Mouse (Mus musculus) liver, embryonic 12.5 days (tissue): ENCODE results near the gene Txlng. TPM values are rescaled to one million over a fixed set of nuclear protein-coding genes. Genes with fewer than 3 reads are reported as not detected.
"Not testable (repeated sequence)": the region's sequence is repeated elsewhere in the genome, so short reads cannot be mapped to it uniquely, and the experiment has no call there.

Experiments
- ATAC-seq: fragments of 200-750 bp; cut with Nextera tagmentation; 2 replicates; pipeline ENCODE4 v1.8.0; 2017; ENCODE audit warnings: moderate number of reproducible peaks, mild to moderate bottlenecking, moderate library complexity
- H3K27ac ChIP-seq: fragments of 300-500 bp; sonication (generic); 2 replicates; pipeline ENCODE4 v1.5.1; 2016; ENCODE audit warnings: mild to moderate bottlenecking
- H3K27me3 ChIP-seq: fragments of 300-500 bp; sonication (generic); replicated peaks from 2 replicates; pipeline ENCODE4 v1.6.1; 2016; ENCODE audit warnings: mild to moderate bottlenecking, moderate library complexity
- H3K36me3 ChIP-seq: fragments of 300-500 bp; sonication (generic); 2 replicates; pipeline ENCODE4 v1.6.1; 2016; ENCODE audit warnings: mild to moderate bottlenecking, moderate library complexity
- H3K4me1 ChIP-seq: fragments of 300-500 bp; sonication (generic); 2 replicates; pipeline ENCODE4 v1.6.1; 2016
- H3K4me2 ChIP-seq: fragments of 300-500 bp; sonication (generic); 2 replicates; pipeline ENCODE4 v1.6.1; 2016; ENCODE audit warnings: mild to moderate bottlenecking, moderate library complexity
- H3K4me3 ChIP-seq: fragments of 300-500 bp; sonication (generic); 2 replicates; pipeline ENCODE4 v1.5.1; 2016; ENCODE audit warnings: mild to moderate bottlenecking, moderate library complexity
- H3K9ac ChIP-seq: fragments of 300-500 bp; sonication (generic); 2 replicates; pipeline ENCODE4 v1.6.1; 2016; ENCODE audit warnings: mild to moderate bottlenecking, moderate library complexity
- H3K9me3 ChIP-seq: fragments of 300-500 bp; sonication (generic); replicated peaks from 2 replicates; pipeline ENCODE4 v1.6.1; 2016; ENCODE audit warnings: mild to moderate bottlenecking, moderate library complexity
- WGBS: fragments of 180-500 bp; shearing (Covaris S2); methylation state at CpG from one replicate; pipeline ENCODE4 v1.1.7; 2016; ENCODE audit not compliant: insufficient replicate concordance; 5-methylcytosine and 5-hydroxymethylcytosine counted together
- polyA plus RNA-seq: library from polyadenylated mRNA; unstranded; fragments of >200 nt; fragmentation: Nextera tagmentation; extraction: Ambion mirVana; gene quantifications from 2 replicates; pipeline ENCODE4 v1.2.1, GENCODE M21; 2016

Txlng gene
- 11.1 and 13.0 TPM in 2 replicates for polyA plus RNA-seq

DNA sequence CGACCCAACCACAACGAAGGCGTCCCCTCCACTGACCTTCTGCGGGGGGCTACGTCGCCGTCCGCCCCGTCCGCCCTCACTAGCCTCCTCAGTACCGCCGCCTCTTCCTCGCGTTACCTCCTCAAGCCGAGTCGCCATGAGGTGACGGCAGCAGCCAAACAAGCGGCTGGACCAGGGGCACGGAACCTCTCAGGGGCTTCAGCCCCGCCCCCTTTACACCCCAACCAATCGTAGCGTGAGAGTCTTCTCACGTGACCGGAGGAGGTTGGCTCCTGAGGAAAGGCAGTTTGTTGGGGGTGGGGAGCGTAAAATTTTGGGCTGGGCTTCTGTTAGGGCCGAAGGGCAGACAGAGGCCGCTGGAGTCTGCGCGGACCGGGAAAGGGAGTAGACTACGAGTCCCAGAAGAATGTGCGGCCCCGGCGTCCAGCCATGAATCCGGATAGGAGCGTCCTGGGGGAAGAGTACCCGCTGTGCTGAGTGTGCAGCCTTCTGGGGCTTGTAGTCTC, at the start of gene Txlng:
TSS of gene Txlng (minus strand) at position 252 of the 506 bp plus-strand sequence.
- H3K9ac ChIP-seq, result peak within 1 kb of the TSS; percentile 77
- peak within 1 kb of the TSS; percentile 75 for H3K27ac ChIP-seq
- H3K9me3 ChIP-seq, result no peaks in the 10 kb centered on the region
- H3K4me3 ChIP-seq, result peak within 1 kb of the TSS; percentile 71
- peaks cover 7% of the 10 kb centered on the region; the same call in 1 of the 2 replicates for H3K27me3 ChIP-seq
- peaks cover 6% of the 10 kb centered on the region; the same call in 1 of the 2 replicates for H3K36me3 ChIP-seq
- peak; percentile 100 for ATAC-seq
- H3K4me2 ChIP-seq, result peak within 1 kb of the TSS; percentile 92
- WGBS, result 5% methylated on average over 37 of the region's 37 CpGs
- H3K4me1 ChIP-seq, result peaks cover 10% of the 10 kb centered on the region

DNA sequence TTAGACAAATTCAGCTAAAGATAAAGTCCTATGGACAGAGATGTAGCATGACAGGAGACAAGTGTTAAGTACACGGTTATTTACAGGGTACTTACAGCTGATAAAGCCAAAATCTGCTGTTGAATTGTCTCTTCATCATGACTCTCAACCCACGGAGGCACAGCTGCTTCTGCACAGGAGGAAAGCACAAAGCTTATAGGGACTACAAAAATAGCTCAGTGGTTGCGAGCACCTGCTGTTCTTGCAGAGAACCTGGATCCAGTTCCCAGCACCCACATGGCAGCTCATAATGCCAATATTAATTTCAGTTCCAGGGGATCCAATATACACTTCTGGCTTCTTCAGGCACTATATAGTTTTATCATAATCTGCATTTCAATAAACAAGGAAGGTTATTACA, 49.0 kb upstream of the Txlng start:
- H3K4me2 ChIP-seq, result no peak overlapping the region
- H3K27ac ChIP-seq, result no peak overlapping the region
- no peaks in the 10 kb centered on the region for H3K4me1 ChIP-seq
- ATAC-seq, result no peak
- 60% methylated on average over 3 of the region's 3 CpGs for WGBS
- H3K4me3 ChIP-seq, result no peak overlapping the region
- no peaks in the 10 kb centered on the region for H3K9me3 ChIP-seq
- H3K9ac ChIP-seq, result no peak overlapping the region
- no peaks in the 10 kb centered on the region for H3K27me3 ChIP-seq
- peaks cover 25% of the 10 kb centered on the region for H3K36me3 ChIP-seq

DNA sequence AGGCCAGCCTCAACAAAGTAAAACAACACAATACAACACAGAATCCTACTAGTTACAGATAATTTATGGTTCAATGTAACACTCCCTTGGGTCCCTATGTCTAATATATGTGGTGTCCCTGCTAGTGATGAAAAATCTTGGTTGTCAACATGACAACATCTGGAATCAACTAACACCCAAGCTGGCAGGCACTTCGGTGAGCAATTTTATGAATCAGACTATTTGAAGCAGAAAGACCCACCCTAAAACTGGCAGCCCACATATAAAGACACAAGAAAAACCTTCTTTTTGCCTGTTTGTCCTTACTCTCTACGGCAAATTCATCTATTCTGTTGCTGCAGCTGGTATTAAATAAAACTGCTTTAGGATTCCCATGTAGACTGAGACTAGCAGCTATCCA, 44.5 kb upstream of the Txlng start:
- Histone ChIP-seq H3K4me1 (no peaks in the 10 kb centered on the region), H3K36me3 (peaks cover 20% of the 10 kb centered on the region), H3K9me3 (no peaks in the 10 kb centered on the region), H3K4me3 (no peak overlapping the region), H3K9ac (no peak overlapping the region), H3K27me3 (no peaks in the 10 kb centered on the region), H3K4me2 (no peak overlapping the region), H3K27ac (no peak overlapping the region)
- no peak for ATAC-seq
- 86% methylated on average over 2 of the region's 2 CpGs for WGBS

DNA sequence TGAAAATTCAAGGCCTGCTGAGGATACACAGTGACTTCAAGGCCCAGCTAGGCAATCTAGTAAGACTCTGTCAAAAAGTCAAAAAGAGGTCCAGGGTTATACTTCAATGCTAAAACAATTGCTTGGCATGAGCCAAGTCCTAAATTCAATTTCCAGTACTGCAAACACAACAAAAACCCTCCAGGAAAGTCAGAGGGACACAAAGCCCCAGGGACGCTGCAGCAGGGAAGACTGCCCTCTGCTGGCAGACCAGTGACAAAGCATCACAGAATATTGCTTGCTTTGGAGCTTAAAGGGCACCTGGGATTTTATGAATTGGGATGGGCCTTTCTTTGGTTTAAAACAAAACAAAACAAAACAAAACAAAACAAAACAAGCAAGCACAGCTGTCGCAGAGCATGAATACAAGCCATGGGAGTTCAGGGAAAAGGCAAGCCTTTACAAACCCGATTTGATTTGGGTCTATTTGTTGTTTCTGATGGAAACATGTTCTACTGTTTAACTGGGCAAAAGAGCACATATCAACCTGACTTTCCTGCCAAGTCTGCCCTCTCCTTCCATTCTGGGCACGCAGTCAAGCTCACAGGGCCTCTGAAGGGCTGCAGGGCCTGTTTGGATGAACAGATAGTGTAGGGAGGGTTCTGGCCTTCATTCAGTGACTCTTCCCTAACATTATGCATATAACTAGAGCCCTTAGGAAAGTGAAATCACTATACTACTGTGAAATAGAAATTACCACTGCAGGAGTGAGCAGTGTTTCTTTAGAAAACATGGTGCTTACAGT, 42.7 kb upstream of the Txlng start:
- H3K36me3 ChIP-seq, result peaks cover 12% of the 10 kb centered on the region
- no peak overlapping the region for H3K4me3 ChIP-seq
- H3K9ac ChIP-seq, result no peak overlapping the region
- ATAC-seq, result no peak
- 44% methylated on average over 4 of the region's 4 CpGs for WGBS
- H3K4me1 ChIP-seq, result no peaks in the 10 kb centered on the region
- H3K27me3 ChIP-seq, result no peaks in the 10 kb centered on the region
- H3K9me3 ChIP-seq, result no peaks in the 10 kb centered on the region
- H3K4me2 ChIP-seq, result no peak overlapping the region
- no peak overlapping the region for H3K27ac ChIP-seq

DNA sequence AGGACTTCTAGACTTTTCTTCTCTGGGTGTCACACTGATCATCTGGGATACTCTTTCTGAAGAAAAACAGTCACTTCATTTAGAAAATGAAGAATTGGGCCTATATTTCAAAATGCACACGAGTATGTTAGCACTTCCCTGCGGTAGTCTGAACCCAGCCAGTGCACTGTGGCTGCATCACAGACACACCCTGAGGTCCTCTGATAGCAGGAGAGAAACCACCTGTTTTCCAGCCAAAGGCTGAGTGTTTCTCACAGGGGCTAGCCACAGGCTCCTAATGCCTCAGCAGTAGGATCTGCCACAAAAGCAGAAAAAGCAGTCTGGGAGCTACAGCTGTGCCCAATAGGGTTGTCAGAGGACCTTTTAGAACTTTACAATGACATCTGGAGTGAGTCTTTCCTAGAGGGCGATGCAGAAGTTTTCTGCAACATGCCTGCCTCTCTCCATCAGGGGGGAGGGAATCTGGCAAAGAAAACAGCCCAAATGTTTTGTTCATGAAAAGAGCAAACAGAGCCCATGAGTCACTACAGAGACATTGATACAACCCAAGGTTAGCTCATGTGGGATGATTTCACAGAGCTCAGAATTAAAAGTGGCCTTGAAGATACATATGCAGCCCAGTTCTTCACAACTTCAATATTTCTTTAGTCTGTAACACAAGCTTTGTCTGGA, 39.2 kb upstream of the Txlng start:
- H3K27me3 ChIP-seq, result no peaks in the 10 kb centered on the region
- no peak overlapping the region for H3K4me3 ChIP-seq
- no peaks in the 10 kb centered on the region for H3K9me3 ChIP-seq
- 68% methylated on average over 3 of the region's 3 CpGs for WGBS
- H3K9ac ChIP-seq, result no peak overlapping the region
- no peak for ATAC-seq
- no peak overlapping the region for H3K27ac ChIP-seq
- H3K4me1 ChIP-seq, result no peaks in the 10 kb centered on the region
- H3K4me2 ChIP-seq, result no peak overlapping the region
- peaks cover 8% of the 10 kb centered on the region for H3K36me3 ChIP-seq

DNA sequence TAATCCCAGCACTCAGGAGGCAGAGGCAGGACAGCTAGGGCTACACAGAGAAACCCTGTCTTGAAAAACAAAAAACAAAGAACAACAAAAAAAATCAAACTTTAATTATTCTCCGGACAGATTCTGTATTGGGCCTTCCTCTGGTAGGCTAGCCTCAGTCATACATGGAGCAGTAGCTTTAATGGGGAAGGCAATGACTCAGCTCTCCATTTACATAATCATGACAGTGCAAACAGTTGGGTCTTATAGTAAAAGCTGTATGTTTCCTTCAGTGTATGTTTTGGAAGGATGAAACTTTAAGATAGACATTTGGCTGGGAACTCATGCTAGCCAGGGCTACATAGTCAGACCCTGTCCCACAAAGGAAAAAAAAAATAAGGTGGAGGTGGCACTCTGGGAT, 19.4 kb upstream of the Txlng start:
- no peaks in the 10 kb centered on the region for H3K4me1 ChIP-seq
- H3K4me3 ChIP-seq, result no peak overlapping the region
- WGBS, result 56% methylated on average over 1 of the region's 1 CpGs
- no peak for ATAC-seq
- H3K27me3 ChIP-seq, result no peaks in the 10 kb centered on the region
- H3K36me3 ChIP-seq, result no peaks in the 10 kb centered on the region
- no peak overlapping the region for H3K9ac ChIP-seq
- H3K9me3 ChIP-seq, result no peaks in the 10 kb centered on the region
- H3K4me2 ChIP-seq, result no peak overlapping the region
- no peak overlapping the region for H3K27ac ChIP-seq

DNA sequence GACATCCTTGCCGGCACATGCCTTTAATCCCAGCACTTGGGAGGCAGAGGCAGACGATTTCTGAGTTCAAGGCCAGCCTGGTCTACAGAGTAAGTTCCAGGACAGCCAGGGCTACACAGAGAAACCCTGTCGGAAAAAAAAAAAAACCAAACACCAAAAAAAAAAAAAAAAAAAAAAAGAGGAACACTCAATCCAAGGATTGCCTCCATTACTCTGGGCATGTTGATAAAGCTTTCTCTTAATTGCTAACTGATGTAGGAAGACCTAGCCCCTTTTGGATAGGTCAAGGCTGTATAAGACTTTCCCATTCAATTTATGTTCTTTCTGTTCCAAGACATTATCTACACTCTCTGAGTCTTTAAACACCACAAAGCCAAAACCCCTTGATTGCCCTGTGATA, 16.3 kb upstream of the Txlng start:
- Histone ChIP-seq H3K4me2 (no peak overlapping the region), H3K4me1 (no peaks in the 10 kb centered on the region), H3K4me3 (no peak overlapping the region), H3K27me3 (no peaks in the 10 kb centered on the region), H3K9ac (no peak overlapping the region), H3K27ac (no peak overlapping the region), H3K36me3 (no peaks in the 10 kb centered on the region), H3K9me3 (no peaks in the 10 kb centered on the region)
- WGBS, result 73% methylated on average over 3 of the region's 3 CpGs
- ATAC-seq, result no peak

DNA sequence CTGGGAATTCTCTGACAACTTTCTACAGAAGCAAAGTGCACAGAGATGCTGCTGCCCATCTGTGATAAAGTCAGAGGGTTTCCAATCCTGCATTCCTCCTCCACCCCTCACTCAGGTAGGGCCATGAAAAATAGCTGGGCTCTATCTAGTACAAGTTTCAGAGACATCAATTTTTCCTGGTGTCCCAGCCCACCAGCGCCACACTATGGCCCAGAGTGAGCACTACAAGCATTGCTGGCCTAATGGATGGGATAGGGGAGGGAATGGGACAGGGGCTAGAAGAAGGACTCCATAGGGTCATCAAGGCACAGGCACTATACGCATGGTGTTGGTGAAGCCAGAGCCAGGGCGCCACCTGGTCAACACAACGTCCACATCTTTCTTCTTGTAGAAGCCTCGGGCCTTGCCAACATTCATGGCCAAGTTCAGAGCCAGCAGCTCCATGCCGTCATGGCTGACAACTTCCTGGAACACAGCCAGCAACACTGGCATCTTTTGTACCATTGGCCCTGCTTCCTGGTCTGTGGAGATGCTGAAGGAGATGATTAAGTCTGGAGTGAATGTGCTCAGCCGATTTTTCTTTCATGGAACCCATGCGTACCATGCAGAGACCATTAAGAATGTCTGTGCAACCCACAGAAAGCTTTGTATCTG, 15.3 kb upstream of the Txlng start:
- 59% methylated on average over 8 of the region's 8 CpGs for WGBS
- Histone ChIP-seq H3K9ac (no peak overlapping the region), H3K36me3 (no peaks in the 10 kb centered on the region), H3K4me3 (no peak overlapping the region), H3K27me3 (no peaks in the 10 kb centered on the region), H3K27ac (no peak overlapping the region), H3K9me3 (no peaks in the 10 kb centered on the region), H3K4me2 (no peak overlapping the region), H3K4me1 (no peaks in the 10 kb centered on the region)
- ATAC-seq, result no peak

DNA sequence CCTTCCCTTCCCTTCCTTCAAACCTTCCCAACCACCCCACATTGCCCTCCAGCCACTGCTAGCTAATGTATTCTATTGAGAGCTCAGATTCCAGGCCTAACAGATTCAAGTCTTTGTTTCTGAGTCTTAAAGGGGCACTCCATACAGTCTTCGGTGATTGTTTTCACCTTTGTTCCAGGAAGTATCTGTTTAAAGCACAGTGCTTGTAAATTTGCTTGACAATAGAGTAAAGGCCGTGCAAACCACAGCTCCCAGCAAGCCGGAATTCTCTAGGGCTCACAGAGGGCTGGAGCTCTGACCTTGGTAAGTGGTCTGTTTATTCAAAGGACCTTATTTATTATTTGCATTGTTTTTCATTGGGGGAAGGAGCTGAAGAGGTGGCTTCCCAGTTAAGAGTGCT, 2.8 kb upstream of the Txlng start:
- H3K9me3 ChIP-seq, result no peaks in the 10 kb centered on the region

DNA sequence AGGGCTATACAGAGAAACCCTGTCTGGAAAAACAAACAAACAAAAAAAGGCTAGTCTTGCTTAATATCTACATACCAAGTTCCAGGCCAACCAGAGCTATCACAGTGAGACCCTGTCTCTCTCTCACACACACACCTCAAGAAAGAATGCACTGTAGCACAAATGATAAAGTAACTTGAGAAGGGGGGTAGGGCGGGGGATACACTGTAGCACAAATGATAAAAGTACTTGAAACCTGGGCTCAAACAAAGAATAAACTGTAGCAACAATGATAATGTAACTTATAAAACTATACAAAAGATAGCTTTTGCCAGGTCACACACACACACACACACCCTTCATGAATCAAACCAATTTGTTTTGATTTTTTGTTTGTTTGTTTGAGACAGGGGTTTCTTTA, 2.3 kb upstream of the Txlng start:
- Histone ChIP-seq H3K27ac (no peak overlapping the region), H3K4me1 (peaks cover 10% of the 10 kb centered on the region), H3K4me2 (no peak overlapping the region), H3K9me3 (no peaks in the 10 kb centered on the region), H3K27me3 (peaks cover 7% of the 10 kb centered on the region; the same call in 1 of the 2 replicates), H3K36me3 (no peaks in the 10 kb centered on the region), H3K9ac (no peak overlapping the region), H3K4me3 (no peak overlapping the region)
- ATAC-seq, result no peak
- WGBS, result 18% methylated on average over 1 of the region's 1 CpGs

More for the DNA sequence above, 2.8 kb upstream of the Txlng start:
- H3K4me3 ChIP-seq, result no peak overlapping the region
- H3K36me3 ChIP-seq, result no peaks in the 10 kb centered on the region
- H3K4me2 ChIP-seq, result no peak overlapping the region
- H3K4me1 ChIP-seq, result peaks cover 10% of the 10 kb centered on the region
- 75% methylated on average over 3 of the region's 3 CpGs for WGBS
- peaks cover 7% of the 10 kb centered on the region; the same call in 1 of the 2 replicates for H3K27me3 ChIP-seq
- H3K9ac ChIP-seq, result no peak overlapping the region
- H3K27ac ChIP-seq, result no peak overlapping the region
- ATAC-seq, result no peak

DNA sequence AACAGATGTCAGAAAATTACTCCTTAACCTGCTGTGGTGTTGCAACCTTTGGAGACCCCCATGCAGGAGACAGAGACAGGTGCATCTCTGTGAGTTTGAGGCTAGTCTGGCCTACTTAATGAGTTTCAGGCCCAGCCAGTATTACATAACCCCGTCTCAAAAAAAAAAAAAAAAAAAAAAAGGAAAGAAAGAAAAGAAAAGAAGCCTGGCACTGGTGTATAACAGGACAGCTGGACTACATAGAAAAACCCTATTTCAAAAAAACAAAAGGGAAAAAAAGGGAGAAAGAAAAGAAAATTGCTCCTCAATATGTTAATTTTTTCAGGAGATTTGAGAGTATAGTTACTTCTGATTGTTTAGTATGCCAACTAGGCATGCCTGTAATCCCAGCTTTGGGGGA, 1.8 kb upstream of the Txlng start:
- peaks cover 7% of the 10 kb centered on the region; the same call in 1 of the 2 replicates for H3K27me3 ChIP-seq
- no peak overlapping the region for H3K9ac ChIP-seq
- 20% methylated on average over 1 of the region's 1 CpGs for WGBS
- peaks cover 10% of the 10 kb centered on the region for H3K4me1 ChIP-seq
- no peak overlapping the region for H3K4me3 ChIP-seq
- H3K9me3 ChIP-seq, result no peaks in the 10 kb centered on the region
- no peak overlapping the region for H3K27ac ChIP-seq
- H3K36me3 ChIP-seq, result 0 out of 2 replicates have a peak, but pooled peaks cover under 1% of the 10 kb centered on the region
- ATAC-seq, result no peak
- H3K4me2 ChIP-seq, result no peak overlapping the region

DNA sequence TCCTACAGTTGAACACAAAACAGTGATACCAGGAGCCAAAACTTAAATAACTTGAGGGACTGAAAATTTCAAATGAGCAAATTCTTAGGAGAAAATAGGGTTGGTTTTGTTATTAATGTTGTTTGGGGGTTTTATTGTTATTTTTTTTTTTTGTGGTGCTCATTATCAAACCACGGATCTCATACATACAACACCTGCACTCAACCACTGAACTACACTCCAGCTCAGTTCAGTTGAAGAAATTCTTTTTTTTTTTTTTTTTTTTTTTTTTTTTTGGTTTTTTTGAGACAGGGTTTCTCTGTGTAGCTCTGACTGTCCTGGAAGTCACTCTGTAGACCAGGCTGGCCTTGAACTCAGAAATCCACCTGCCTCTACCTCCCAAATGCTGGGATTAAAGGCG, 1.1 kb upstream of the Txlng start:
- not testable (repeated sequence) for H3K9me3 ChIP-seq, H3K9ac ChIP-seq, H3K36me3 ChIP-seq, H3K27ac ChIP-seq, ATAC-seq, H3K27me3 ChIP-seq, H3K4me3 ChIP-seq
- peaks cover 10% of the 10 kb centered on the region for H3K4me1 ChIP-seq
- H3K4me2 ChIP-seq, result peak overlapping the region; percentile 58
- WGBS, result 47% methylated on average over 2 of the region's 2 CpGs
